Mouse (Mus musculus) ES-E14 (cell line): ENCODE measurements around the gene Ebna1bp2.

Experiments
- CHD2 ChIP-seq: IDR thresholded peaks from 2 replicates; pipeline ENCODE4 v1.6.1; 2014; ENCODE audit warnings: mild to moderate bottlenecking, low read depth, low read length, inconsistent platforms
- HCFC1 ChIP-seq: IDR thresholded peaks from 2 replicates; pipeline ENCODE4 v1.6.1; 2012; ENCODE audit warnings: low read length, inconsistent platforms, borderline replicate concordance; ENCODE audit not compliant: insufficient read depth
- MAFK ChIP-seq: IDR thresholded peaks from 2 replicates; pipeline ENCODE4 v1.6.1; 2014; ENCODE audit warnings: mild to moderate bottlenecking, low read depth, low read length, inconsistent platforms; ENCODE audit not compliant: insufficient read depth
- ZC3H11A ChIP-seq: IDR thresholded peaks from 2 replicates; pipeline ENCODE4 v1.6.1; 2012; ENCODE audit warnings: low read depth, mild to moderate bottlenecking, inconsistent platforms, low read length, borderline replicate concordance
- ZNF384 ChIP-seq: IDR thresholded peaks from 2 replicates; pipeline ENCODE4 v1.6.1; 2012; ENCODE audit warnings: low read depth, low read length, inconsistent platforms

DNA sequence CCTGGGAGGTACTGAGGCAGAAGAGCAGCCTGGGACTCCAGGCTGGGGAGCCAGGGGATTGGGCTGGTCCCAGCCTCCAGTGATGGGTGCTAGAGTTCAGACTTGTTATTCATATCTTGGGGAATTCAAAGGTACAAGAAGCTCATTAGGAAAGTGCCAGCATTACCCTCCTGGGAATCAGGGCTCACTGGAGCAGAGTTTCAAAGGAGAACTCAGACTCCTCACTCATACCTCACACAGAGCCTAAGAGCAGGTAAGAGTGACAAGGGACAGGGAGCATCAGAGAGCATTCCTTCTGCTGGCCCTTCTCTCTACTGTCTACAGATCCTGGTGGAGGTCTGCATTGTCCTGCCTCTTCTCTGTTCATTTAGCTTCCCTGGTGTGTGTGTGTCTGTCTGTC is 38.1 kb downstream of the Ebna1bp2 start, which contains the start of gene Olfr62:
- TF ChIP-seq CHD2 (no peak), MAFK (no peak), ZC3H11A (no peak), HCFC1 (no peak), ZNF384 (no peak)
